Mouse (Mus musculus) heart, adult 2 months (tissue): ENCODE data around the gene Gm42669. TPM values are rescaled to one million over a fixed set of nuclear protein-coding genes. Genes with fewer than 3 reads are reported as not detected.
A peak's percentile ranks its signal among the peaks of the same experiment; 100 is the strongest.

Source experiments
- DNase-seq, 2 experiments: peaks; one replicate each; pipeline ENCODE4 v3.0.0; 2021
- H3K27ac ChIP-seq: fragments of 200-600 bp; 2 replicates; pipeline ENCODE4 v1.8.1; 2022
- H3K27me3 ChIP-seq: fragments of 200-500 bp; 2 replicates; pipeline ENCODE4 v1.6.1; 2012; ENCODE audit warnings: mild to moderate bottlenecking, low read length, inconsistent platforms, mixed read lengths; ENCODE audit not compliant: control insufficient read depth, insufficient read depth
- H3K36me3 ChIP-seq: fragments of 200-500 bp; 2 replicates; pipeline ENCODE4 v1.6.1; 2012; ENCODE audit warnings: low read length, inconsistent platforms; ENCODE audit not compliant: control insufficient read depth, insufficient read depth
- H3K4me1 ChIP-seq: fragments of 200-500 bp; 2 replicates; pipeline ENCODE4 v1.6.1; 2011; ENCODE audit warnings: low read length; ENCODE audit not compliant: control insufficient read depth, insufficient read depth
- H3K4me3 ChIP-seq: fragments of 200-600 bp; 2 replicates; pipeline ENCODE4 v1.8.1; 2022
- H3K79me2 ChIP-seq: fragments of 200-500 bp; replicated peaks from 2 replicates; pipeline ENCODE4 v1.6.1; 2012; ENCODE audit warnings: mild to moderate bottlenecking, inconsistent platforms, low read length, moderate library complexity, mixed read lengths; ENCODE audit not compliant: control insufficient read depth, insufficient read depth
- H3K9ac ChIP-seq: fragments of 200-500 bp; 2 replicates; pipeline ENCODE4 v1.6.1; 2012; ENCODE audit warnings: low read depth, mild to moderate bottlenecking, control low read depth, inconsistent platforms, low read length, mixed read lengths
- CTCF ChIP-seq: fragments of 200-600 bp; IDR thresholded peaks from 2 replicates; pipeline ENCODE4 v1.8.1; 2022; ENCODE audit warnings: antibody characterized with exemption, mild to moderate bottlenecking, moderate library complexity
- EP300 ChIP-seq: fragments of 200-500 bp; IDR thresholded peaks from 2 replicates; pipeline ENCODE4 v1.6.1; 2011; ENCODE audit warnings: low read depth, low read length, control low read depth; ENCODE audit not compliant: insufficient read depth
- POLR2A ChIP-seq: fragments of 200-500 bp; IDR thresholded peaks from 2 replicates; pipeline ENCODE4 v1.6.1; 2011; ENCODE audit warnings: mild to moderate bottlenecking, low read depth, low read length, control low read depth; ENCODE audit not compliant: insufficient read depth
- WGBS: fragments of 180-500 bp; shearing (Covaris S2); methylation state at CpG from one replicate; pipeline ENCODE4 v1.1.7; 2018; 5-methylcytosine and 5-hydroxymethylcytosine counted together
- intact Hi-C: fragments of 180-260 bp; cut with DNase I; formaldehyde crosslinking; loops from one replicate; pipeline ENCODE4 v1.15.1; 2025
- polyA plus RNA-seq: library from polyadenylated mRNA; depleted of rRNA; stranded (reverse); fragments of >200 nt; gene quantifications from 2 replicates; pipeline ENCODE4 v1.2.3, GENCODE M21; 2012
- total RNA-seq, 2 experiments: library from RNA; stranded (reverse); gene quantifications; 2 replicates each; pipeline ENCODE4 v1.2.3; 2021

Gene Gm42669
- total and polyA plus RNA-seq, 3 experiments: 0.08 TPM; not detected in 2

DNA sequence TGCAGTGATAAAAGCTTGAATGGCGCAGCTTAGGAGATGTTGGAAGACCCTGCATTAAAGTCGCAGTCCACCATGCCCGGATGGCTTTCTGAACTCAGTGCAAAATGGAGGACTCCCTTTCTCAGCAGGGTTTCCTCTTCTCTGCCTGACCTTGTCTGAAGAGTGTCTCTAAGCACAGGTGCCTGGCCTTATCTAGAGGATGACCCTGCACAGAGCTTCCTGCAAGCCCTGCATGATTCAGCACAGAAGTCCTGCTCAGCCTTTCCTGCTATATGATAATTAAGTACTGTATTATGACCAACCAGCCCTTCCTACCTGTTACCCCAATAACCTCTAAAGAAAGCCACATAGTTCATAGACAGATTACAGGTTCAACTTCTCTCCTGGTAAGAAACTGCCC, 8.0 kb downstream of the Gm42669 start:
- Histone ChIP-seq H3K9ac (no peak overlapping the region), H3K79me2 (no peaks in the 10 kb centered on the region), H3K4me3 (no peak overlapping the region), H3K27ac (no peak overlapping the region), H3K27me3 (no peaks in the 10 kb centered on the region), H3K4me1 (no peaks in the 10 kb centered on the region), H3K36me3 (no peaks in the 10 kb centered on the region)
- TF ChIP-seq EP300 (no peak), CTCF (no peak), POLR2A (no peak)
- intact Hi-C loops: loop anchor here (10.0 kb wide), 1 partner anchor 661 kb away; no protein-coding TSS in a partner anchor
- DNase-seq: no peak
- WGBS: 91% methylated on average over 3 of the region's 3 CpGs

GRCm38 (mm10) chr5:107516087-107516486, 8.7 kb downstream of the Gm42669 start:
- Histone ChIP-seq H3K4me1 (no peaks in the 10 kb centered on the region), H3K9ac (no peak overlapping the region), H3K4me3 (no peak overlapping the region), H3K36me3 (no peaks in the 10 kb centered on the region), H3K27ac (no peak overlapping the region), H3K79me2 (no peaks in the 10 kb centered on the region), H3K27me3 (no peaks in the 10 kb centered on the region)
- TF ChIP-seq CTCF (no peak), EP300 (no peak), POLR2A (no peak)
- WGBS: 87% methylated on average over 1 of the region's 1 CpGs
- DNase-seq: no peak
- intact Hi-C loops: loop anchor here (10.0 kb wide), 1 partner anchor 661 kb away; no protein-coding TSS in a partner anchor

DNA sequence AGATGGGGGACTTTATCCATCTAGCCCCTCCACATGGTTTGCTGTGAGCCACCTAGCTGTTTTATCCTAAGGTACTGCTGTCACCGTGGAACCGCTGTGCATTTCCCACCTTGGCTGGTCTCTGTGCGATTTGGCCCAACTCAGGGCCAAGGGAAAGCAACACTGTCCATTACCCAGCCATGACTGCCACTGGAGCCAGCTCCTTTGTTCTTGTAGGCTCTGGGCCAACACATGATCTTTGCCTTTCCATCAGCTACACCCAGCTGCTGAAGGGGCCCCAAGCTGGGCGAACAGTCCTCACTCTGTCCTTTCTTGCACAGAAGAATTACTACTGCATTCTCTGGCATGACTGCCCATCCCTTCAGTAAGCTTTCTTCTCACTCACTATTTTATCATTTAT, 11.2 kb downstream of the Gm42669 start:
- TF ChIP-seq EP300 (no peak), POLR2A (no peak), CTCF (no peak)
- no peak overlapping the region for H3K9ac ChIP-seq
- no peak overlapping the region for H3K4me3 ChIP-seq
- intact Hi-C loops: loop anchor here (10.0 kb wide), 1 partner anchor 664 kb away; no protein-coding TSS in a partner anchor
- no peaks in the 10 kb centered on the region for H3K36me3 ChIP-seq
- H3K4me1 ChIP-seq: peaks cover 1% of the 10 kb centered on the region; the same call in 1 of the 2 replicates
- no peak overlapping the region for H3K27ac ChIP-seq
- no peak for DNase-seq
- no peaks in the 10 kb centered on the region for H3K79me2 ChIP-seq
- H3K27me3 ChIP-seq: no peaks in the 10 kb centered on the region
- WGBS: 84% methylated on average over 4 of the region's 4 CpGs

DNA sequence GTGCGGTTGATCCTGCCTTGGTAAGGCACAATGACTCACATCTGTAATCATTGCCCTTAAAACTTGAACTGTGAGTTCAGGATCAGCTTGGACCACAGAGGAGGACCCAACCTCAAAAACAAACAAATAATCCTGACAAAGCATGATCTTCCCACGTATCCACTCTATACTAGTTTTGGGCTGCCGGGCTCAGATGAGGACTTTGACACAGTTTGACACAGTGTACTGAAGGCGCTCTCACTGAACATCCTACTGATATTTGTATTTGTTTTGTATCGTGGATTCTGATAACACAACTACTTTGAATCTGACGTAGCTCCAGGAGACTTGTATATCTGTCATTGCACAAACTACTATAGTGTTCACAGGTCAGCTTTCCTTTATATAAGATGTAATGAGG, 14.0 kb downstream of the Gm42669 start:
- intact Hi-C loops: no loop called here
- Histone ChIP-seq H3K27me3 (no peaks in the 10 kb centered on the region), H3K4me3 (0 out of 2 replicates have a peak overlapping the region, but pooled peaks have one; percentile 14), H3K79me2 (no peaks in the 10 kb centered on the region), H3K9ac (no peak overlapping the region), H3K27ac (peak overlapping the region; percentile 45), H3K4me1 (peaks cover 1% of the 10 kb centered on the region; the same call in 1 of the 2 replicates), H3K36me3 (no peaks in the 10 kb centered on the region)
- TF ChIP-seq CTCF: no peak
- TF ChIP-seq POLR2A: no peak
- TF ChIP-seq EP300: no peak
- no peak for DNase-seq
- 84% methylated on average over 6 of the region's 6 CpGs for WGBS

DNA sequence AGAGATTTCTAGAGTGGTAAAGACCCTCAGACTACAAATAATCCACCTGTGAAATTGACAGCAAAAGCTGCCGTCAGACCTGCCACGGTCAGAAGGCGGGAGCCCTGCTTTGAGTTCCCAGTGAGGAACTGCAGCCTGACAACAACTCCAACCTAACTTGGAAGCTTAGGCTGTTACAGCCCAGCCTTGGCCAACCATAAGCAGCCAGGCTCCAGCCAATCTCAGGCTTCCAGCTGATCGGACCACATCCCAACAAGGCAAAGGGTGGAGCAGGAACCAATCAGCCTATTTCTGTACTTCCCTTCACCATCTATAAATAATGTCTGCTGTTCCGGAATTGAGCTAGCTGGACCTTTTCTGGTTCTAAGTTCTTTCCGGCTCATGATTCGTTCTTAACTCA, 14.5 kb downstream of the Gm42669 start:
- H3K27ac ChIP-seq: peak overlapping the region; percentile 48
- DNase-seq: peak; percentile 34 to 47
- peak overlapping the region; percentile 14; the same call in 1 of the 2 replicates for H3K4me3 ChIP-seq
- H3K4me1 ChIP-seq: peaks cover 1% of the 10 kb centered on the region; the same call in 1 of the 2 replicates
- 22% methylated on average over 7 of the region's 7 CpGs for WGBS
- intact Hi-C loops: no loop called here
- H3K36me3 ChIP-seq: no peaks in the 10 kb centered on the region
- no peak overlapping the region for H3K9ac ChIP-seq
- no peaks in the 10 kb centered on the region for H3K79me2 ChIP-seq
- no peaks in the 10 kb centered on the region for H3K27me3 ChIP-seq
- TF ChIP-seq POLR2A: peak; percentile 66
- TF ChIP-seq EP300: no peak

- H3K4me1 ChIP-seq: peaks cover 1% of the 10 kb centered on the region; the same call in 1 of the 2 replicates
- no peak for DNase-seq
- no peaks in the 10 kb centered on the region for H3K79me2 ChIP-seq
- H3K27me3 ChIP-seq: no peaks in the 10 kb centered on the region
- H3K36me3 ChIP-seq: no peaks in the 10 kb centered on the region
- TF ChIP-seq CTCF (no peak), POLR2A (no peak), EP300 (no peak)
- H3K27ac ChIP-seq: no peak overlapping the region
- 57% methylated on average over 10 of the region's 10 CpGs for WGBS
- no peak overlapping the region for H3K9ac ChIP-seq
- intact Hi-C loops: no loop called here
- H3K4me3 ChIP-seq: no peak overlapping the region
Observed at GRCm38 (mm10) chr5:107524281-107524680, 16.9 kb downstream of the Gm42669 start.
